In genomic region chr1:155138795-155139194, GRCm38 (mm10) we compare ENCODE assay signal across 9 mouse cellular contexts. TPM values are rescaled to one million over a fixed set of nuclear protein-coding genes. Genes with fewer than 3 reads are reported as not detected.
DNase-seq lines count a peak whose midpoint lies in the region; ATAC-seq and TF ChIP-seq lines count a peak whose summit lies in the region.
"Had no signal": no experiment of that assay in that cellular context is flagged by ENCODE, and none has a peak within 500 bp of the region (broad histone marks: within the 10 kb centered on the region; RNA-seq: fewer than 3 reads in every experiment).

No protein-coding gene starts in this region.

- H3K4me1 ChIP-seq in midbrain, embryonic 15.5 days = no peaks in the 10 kb centered on the region

- no peak overlapping the region for H3K4me3 ChIP-seq in gastrocnemius, adult 2 months
- no peak overlapping the region for H3K4me3 ChIP-seq in left cerebral cortex, adult 2 months
- no peak overlapping the region for H3K4me3 ChIP-seq in midbrain, embryonic 15.5 days

- H3K9ac ChIP-seq in midbrain, embryonic 15.5 days = no peak overlapping the region

- H3K36me3 ChIP-seq in midbrain, embryonic 15.5 days (replicated peaks) = no peaks in the 10 kb centered on the region
- H3K36me3 ChIP-seq: G1E had no signal

- H3K9me3 ChIP-seq in midbrain, embryonic 15.5 days = no peaks in the 10 kb centered on the region
- H3K9me3 ChIP-seq: G1E had no signal

- intact Hi-C loops in gastrocnemius, adult 2 months (cut with DNase I) = no loop called here
- intact Hi-C loops in left cerebral cortex, adult 2 months (cut with DNase I) = no loop called here

- H3K27ac ChIP-seq in gastrocnemius, adult 2 months = peak overlapping the region; percentile 40
- H3K27ac ChIP-seq in left cerebral cortex, adult 2 months = no peak overlapping the region
- no peak overlapping the region for H3K27ac ChIP-seq in midbrain, embryonic 15.5 days

- WGBS in midbrain, embryonic 15.5 days = 91% methylated on average over 7 of the region's 7 CpGs

- ATAC-seq in midbrain, embryonic 15.5 days (replicated peaks) = no peak

- no peaks in the 10 kb centered on the region for H3K27me3 ChIP-seq in midbrain, embryonic 15.5 days (replicated peaks)

- peak; percentile 82 for DNase-seq in gastrocnemius, adult 2 months
- DNase-seq in gastrocnemius, postnatal 10 days = no peak
- DNase-seq in NIH3T3 (ENCODE audit: low read depth) = peak; percentile 97
- peak; percentile 70 for DNase-seq in heart, adult 8-10 months (ENCODE audit: low spot score)
- DNase-seq in lung, postnatal 36 days = peak; percentile 86
- DNase-seq in frontal cortex, adult 2 months (ENCODE audit: extremely low spot score in 1 of 2, low spot score in 1 of 2) = no peak
- DNase-seq in left cerebral cortex, adult 2 months (ENCODE audit: extremely low spot score in 1 of 2, low spot score in 2 of 2) = no peak

- H3K4me2 ChIP-seq in midbrain, embryonic 15.5 days = no peak overlapping the region

- TF ChIP-seq CTCF in gastrocnemius, adult 2 months (IDR thresholded peaks at IDR 0.05) = no peak
- no peak for TF ChIP-seq CTCF in left cerebral cortex, adult 2 months (IDR thresholded peaks at IDR 0.05)

RNA-seq across cellular contexts. Expression of gene Mr1, which starts 7.8 kb away (rescaled TPM):
- 10 to 100 TPM in 1 of 2 experiments, 1 to 10 TPM in 1; 10.0 to 11.1 TPM for total RNA-seq in gastrocnemius, adult 2 months (2021)
- 1 to 10 TPM; 6.3 to 9.0 TPM for total RNA-seq in gastrocnemius, postnatal 10 days (2021)
- 10 to 100 TPM in 2 of 4 experiments, 1 to 10 TPM in 2; 6.9 to 11.2 (median 8.7) TPM for total RNA-seq in heart, adult 8-10 months (2022)
- polyA plus RNA-seq in frontal cortex, adult 2 months (2012; rRNA removed) = 5.2 and 6.3 TPM in 2 replicates
- 1 to 10 TPM; 2.1 to 3.1 TPM for total RNA-seq in left cerebral cortex, adult 2 months (2021)
- 0.71 and 1.2 TPM in 2 replicates for polyA plus RNA-seq in midbrain, embryonic 15.5 days (2015; fragmentation: Nextera tagmentation; extraction: Ambion mirVana)

RNA-seq across cellular contexts. Expression of gene Stx6, which starts 19.7 kb away (rescaled TPM):
- total RNA-seq in gastrocnemius, adult 2 months (2021) = 10 to 100 TPM; 10.5 to 12.8 TPM
- 10 to 100 TPM; 26.8 to 27.4 TPM for total RNA-seq in gastrocnemius, postnatal 10 days (2021)
- 10 to 100 TPM; 20.0 to 24.4 (median 23.4) TPM for total RNA-seq in heart, adult 8-10 months (2022)
- 96.1 and 112 TPM in 2 replicates for polyA plus RNA-seq in frontal cortex, adult 2 months (2012; rRNA removed)
- total RNA-seq in left cerebral cortex, adult 2 months (2021) = 100 to 1,000 TPM; 114 to 120 TPM
- polyA plus RNA-seq in midbrain, embryonic 15.5 days (2015; fragmentation: Nextera tagmentation; extraction: Ambion mirVana) = 114 and 118 TPM in 2 replicates

RNA-seq across cellular contexts. Expression of gene Ier5, which starts 39.4 kb away (rescaled TPM):
- total RNA-seq in gastrocnemius, adult 2 months (2021) = 1 to 10 TPM; 4.6 to 4.7 TPM
- total RNA-seq in gastrocnemius, postnatal 10 days (2021) = 1 to 10 TPM; 5.8 to 9.1 TPM
- total RNA-seq in heart, adult 8-10 months (2022) = 10 to 100 TPM; 10.3 to 22.4 (median 13.3) TPM
- 33.2 and 37.6 TPM in 2 replicates for polyA plus RNA-seq in frontal cortex, adult 2 months (2012; rRNA removed)
- total RNA-seq in left cerebral cortex, adult 2 months (2021) = 10 to 100 TPM; 60.4 to 75.1 TPM
- 7.2 and 9.4 TPM in 2 replicates for polyA plus RNA-seq in midbrain, embryonic 15.5 days (2015; fragmentation: Nextera tagmentation; extraction: Ambion mirVana)

Comparison
In these comparisons a context has a peak if more than half of its experiments do, and no peak if none do; other contexts are left out.
1. DNase-seq: peak in gastrocnemius, adult 2 months (single experiment), NIH3T3 (single experiment), heart, adult 8-10 months (single experiment) and lung, postnatal 36 days (single experiment); none in gastrocnemius, postnatal 10 days (single experiment), frontal cortex, adult 2 months (0 of 2) and left cerebral cortex, adult 2 months (0 of 2).
2. RNA of gene Stx6, which starts 19.7 kb away (total RNA-seq): 114 to 120 TPM in left cerebral cortex, adult 2 months; 26.8 to 27.4 TPM in gastrocnemius, postnatal 10 days, 20.0 to 24.4 TPM in heart, adult 8-10 months and 10.5 to 12.8 TPM in gastrocnemius, adult 2 months; every median in the first group is over 4 times any median in the second.